Mouse (Mus musculus) ES-CJ7 (cell line): ENCODE data around the gene Tsga10ip.
"Not testable (repeated sequence)": the region's sequence is repeated elsewhere in the genome, so short reads cannot be mapped to it uniquely, and the experiment has no call there.

Experiments
- DNase-seq: peaks from one replicate; pipeline ENCODE4 v3.0.0; 2011; ENCODE audit warnings: low read depth, low spot score

Gene Tsga10ip

GRCm38 (mm10) chr19:5389647-5390046, 12.7 kb downstream of the Tsga10ip start:
- peak; percentile 70 for DNase-seq

- peak; percentile 97 for DNase-seq
Measured at GRCm38 (mm10) chr19:5388588-5389242, 13.6 kb downstream of the Tsga10ip start, which contains the start of gene Sart1. Gene Sart1, minus strand, starts transcription at chr19:5388703.

GRCm38 (mm10) chr19:5388011-5388441, 14.3 kb downstream of the Tsga10ip start:
- DNase-seq, result peak; percentile 27

DNA sequence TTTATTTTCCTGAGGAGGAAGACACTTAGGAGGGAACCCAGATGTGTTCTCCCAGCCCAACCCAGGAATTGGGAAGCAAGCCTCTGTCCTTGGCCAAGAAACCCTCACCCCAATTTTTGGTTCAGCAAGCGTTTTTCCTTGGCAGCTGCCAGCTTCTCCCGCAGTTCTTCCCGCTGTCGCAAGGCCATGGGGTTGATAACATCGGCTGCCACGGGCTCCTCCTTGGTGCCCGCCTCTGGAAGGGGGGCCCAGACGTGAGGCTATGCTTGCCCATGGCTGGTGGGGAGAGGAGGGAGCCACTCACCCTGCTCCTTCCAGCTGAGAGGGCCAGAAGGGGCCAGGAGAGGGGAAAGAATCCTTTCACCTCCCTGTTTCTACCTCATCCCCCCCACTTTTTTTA, 17.6 kb downstream of the Tsga10ip start:
- DNase-seq, result no peak

DNA sequence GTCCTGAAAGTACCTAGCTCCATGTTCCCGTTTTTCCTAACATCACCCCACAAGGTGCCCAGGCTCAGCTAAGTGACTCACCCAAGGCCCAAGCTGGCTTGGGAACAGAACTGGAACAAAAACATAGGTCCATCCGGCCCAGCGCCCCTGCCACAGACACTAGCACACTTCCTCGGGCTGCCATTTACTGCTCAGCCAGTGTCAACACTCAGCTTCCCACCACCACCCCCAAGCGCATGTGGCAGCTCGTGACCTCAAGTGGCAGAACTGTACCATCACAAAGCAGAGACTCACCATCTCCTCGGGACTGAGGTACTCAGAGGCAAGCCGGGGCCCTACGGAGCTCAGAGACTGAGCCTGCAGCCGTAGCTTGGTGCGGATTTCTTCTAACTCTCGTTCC, 19.0 kb downstream of the Tsga10ip start:
- DNase-seq, result no peak

DNA sequence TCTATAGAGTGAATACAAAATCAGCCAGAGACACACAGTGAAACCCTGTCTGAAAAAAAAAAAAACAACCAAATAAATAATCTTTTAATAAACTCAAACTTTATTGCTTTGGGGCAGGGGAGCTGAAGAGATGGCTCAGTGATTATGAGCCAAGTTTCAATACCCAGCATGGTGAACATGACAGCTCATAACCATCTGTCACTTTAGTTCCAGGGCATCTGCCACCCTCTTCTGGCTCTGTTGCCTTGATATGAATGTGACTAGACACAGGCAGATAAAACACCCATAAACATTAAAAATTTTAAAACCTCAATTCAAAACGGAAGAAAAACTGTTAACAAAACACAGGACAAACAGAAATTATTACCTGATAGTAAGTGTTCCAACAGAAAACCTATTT, 24.9 kb downstream of the Tsga10ip start:
- DNase-seq, result no peak

DNA sequence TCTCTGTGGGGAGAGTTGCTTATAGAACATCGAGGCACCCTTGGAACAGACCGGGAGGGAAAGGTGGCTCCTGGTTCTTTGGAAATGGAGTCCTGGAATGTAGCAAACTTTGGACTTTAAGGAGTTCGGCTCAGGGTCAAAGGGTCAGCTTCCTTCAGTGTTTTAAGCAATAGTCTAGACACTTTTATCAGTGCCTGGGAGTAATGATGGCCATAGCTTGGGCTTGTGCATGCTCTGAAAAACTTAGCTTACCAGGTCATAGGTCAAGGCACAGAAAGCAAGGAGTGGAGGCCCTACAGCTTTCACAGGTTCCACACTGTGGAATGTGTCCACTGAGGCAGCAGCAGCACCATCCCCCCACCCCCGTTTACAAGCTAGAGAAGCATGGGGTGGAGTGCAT, 27.6 kb downstream of the Tsga10ip start:
- DNase-seq, result no peak

DNA sequence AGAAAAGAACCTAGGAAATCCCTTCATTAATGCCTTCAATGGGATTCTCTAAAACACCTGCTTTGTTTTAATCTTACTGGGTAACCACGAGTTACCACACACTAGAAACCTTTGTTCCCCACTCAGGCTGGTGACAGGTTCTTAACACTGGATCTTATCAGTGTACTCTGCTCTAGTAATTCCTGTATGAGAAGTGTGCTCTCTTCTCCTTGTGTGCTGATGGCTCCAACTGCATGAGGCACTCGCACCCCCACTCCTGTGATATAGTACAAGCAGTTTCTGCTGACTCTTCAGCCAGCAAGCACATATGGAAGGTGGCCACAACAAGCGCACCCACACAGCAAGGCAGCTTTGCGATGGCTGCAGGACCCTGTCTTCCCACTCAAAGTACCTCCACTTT, 28.1 kb downstream of the Tsga10ip start:
- DNase-seq, result no peak

DNA sequence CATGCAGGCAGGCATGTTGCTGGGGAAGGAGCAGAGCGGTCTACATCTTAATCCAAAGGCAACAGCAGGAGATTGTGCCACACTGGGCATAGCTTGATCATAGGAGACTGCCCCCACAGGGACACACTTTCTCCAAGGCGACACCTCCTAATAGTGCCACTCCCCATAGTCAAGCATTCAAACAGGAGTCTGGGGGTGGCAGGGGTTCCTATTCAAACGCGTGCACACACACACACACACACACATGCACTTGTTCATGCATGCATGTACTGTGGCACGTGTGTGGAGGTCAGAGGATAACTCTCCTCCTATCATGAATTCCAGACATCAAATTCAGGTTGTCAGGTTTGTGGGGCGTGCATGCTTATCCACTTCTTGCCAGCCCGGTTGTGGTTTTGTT, 29.6 kb downstream of the Tsga10ip start:
- DNase-seq, result no peak

- DNase-seq, result peak; percentile 64
Measured at GRCm38 (mm10) chr19:5370932-5371331, 31.4 kb downstream of the Tsga10ip start.

DNA sequence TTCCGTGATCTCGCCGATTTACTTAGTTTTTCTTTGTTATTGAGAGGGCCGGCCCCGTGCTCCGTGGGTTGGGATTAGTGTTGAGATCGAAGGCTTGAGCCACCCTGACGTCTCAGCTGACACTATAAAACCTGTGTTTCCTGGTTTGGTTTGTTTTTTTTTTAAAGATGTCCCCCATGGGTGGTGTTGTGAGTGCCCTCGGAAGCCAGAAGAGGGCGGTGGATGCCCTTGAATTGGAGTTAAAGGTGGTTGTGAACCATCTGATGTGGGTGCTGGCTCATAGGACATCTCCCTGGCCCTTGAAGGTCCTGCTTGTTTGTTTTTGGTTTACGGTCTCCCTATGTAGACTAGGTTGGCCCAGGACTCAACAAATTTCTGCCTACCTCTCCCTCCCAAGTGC, 34.9 kb downstream of the Tsga10ip start:
- DNase-seq, result peak; percentile 58

DNA sequence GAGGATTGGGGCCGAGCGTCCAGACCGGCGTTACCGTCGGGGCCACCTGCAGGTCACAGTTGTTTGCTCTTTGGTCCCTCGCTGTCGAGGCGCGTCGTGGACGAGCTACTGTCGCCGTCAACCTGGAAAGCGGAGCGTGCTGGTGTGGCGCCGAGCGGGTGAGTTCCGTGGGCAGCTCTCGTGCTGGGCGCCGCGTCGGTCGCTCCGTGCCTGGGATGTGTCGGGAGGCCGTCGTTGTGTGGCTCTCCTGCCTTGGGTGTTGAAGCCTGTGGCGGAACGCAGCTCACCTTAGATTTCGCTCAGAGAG, 35.3 kb downstream of the Tsga10ip start, which contains the start of gene Banf1:
Banf1 (minus strand) TSS at position 116 of the 307 bp plus-strand sequence.
- DNase-seq, result no peak

DNA sequence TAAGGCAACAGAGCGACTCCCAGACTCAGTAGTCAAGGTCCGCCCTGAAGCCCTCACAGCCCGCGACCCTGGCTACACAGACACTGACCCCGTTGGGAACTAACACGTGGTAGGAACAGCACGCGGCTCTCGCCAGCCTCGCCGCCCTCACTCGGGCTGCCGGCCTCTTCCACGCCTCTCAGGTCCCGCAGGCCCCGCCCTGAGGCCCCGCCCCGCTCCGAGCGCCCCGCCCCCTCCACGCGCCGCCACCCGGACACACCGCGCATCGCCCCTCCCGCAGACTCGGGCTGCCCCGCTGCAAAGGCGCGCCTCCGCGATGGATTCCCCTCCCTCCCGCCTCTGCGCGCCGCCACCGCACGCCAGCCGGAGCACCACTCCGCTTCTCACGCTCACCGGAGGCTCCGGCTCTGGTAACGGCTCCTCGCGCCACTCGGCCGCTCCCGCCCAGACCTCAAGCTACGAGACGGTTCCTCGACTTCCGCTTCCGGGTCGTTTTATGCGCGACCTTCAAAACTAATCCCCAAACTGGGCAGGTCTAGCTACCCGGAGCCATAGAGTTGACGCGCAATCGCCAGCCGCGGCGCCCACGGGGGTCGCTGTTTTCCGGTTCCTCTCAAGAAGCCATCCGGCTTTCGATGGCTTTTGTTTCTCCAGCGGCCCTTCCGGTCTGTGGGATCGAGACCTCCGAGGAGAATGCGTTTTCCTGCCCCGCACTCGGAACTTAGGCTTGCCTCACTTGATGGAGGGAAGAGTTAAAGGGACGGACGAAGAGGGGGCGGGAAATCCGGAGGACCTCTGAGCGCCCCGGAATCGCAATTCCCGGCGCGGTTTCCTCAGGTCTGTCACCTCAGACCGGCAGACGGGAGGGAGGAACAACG, 35.9 kb downstream of the Tsga10ip start, which contains the start of gene Eif1ad:
Eif1ad (plus strand) TSS at position 567 of the 878 bp plus-strand sequence.
- DNase-seq, result peak; percentile 98

GRCm38 (mm10) chr19:5365751-5366150, 36.6 kb downstream of the Tsga10ip start:
- no peak for DNase-seq

DNA sequence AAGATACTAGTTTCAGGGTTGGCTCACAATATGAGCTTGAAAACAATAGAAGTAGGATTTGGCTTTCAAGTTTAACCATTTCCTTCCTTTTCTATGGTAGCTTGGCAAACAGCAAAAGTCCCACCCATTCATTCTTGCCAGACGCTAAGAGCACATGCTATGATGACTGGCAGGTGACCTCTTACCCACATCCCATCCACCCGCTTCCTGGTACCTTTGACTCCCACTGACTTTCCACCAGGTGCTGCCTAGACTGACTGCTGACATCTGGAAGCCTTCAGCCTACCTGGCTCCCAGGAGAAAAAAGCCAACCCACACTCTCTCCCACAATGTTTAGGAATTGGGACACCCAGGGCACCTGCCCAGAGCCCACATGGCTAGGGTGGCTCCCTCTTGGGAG, 38.2 kb downstream of the Tsga10ip start:
- no peak for DNase-seq

GRCm38 (mm10) chr19:5362186-5362585, 40.1 kb downstream of the Tsga10ip start:
- peak; percentile 67 for DNase-seq

- DNase-seq, result peak; percentile 39
Measured at GRCm38 (mm10) chr19:5356080-5356479, 46.2 kb downstream of the Tsga10ip start.

DNA sequence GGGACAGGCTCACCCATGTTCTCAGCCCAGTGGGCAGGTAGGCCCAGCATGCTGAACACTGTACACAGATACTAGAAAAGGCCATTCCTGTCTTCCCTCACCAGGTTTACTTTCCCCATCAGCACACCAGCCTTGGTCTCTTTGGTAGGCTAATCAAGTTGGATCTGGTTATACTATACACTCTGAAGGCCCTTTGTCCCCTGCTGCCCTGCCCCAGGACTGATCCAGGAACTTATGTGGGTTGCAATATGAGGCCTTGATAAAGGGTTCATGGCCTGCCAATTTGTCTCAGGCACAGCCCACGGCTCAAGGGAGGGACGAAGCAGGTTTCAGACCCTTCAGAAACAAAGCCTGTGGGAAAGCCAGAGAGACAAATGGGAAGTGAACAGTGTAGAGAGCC, 48.7 kb downstream of the Tsga10ip start:
- no peak for DNase-seq

GRCm38 (mm10) chr19:5349502-5349873, 52.8 kb downstream of the Tsga10ip start, which contains the start of gene Cst6:
Gene Cst6, minus strand, starts transcription at chr19:5349574.
- not testable (repeated sequence) for DNase-seq

GRCm38 (mm10) chr19:5348526-5349501, 53.5 kb downstream of the Tsga10ip start:
- peak; percentile 30 for DNase-seq

DNA sequence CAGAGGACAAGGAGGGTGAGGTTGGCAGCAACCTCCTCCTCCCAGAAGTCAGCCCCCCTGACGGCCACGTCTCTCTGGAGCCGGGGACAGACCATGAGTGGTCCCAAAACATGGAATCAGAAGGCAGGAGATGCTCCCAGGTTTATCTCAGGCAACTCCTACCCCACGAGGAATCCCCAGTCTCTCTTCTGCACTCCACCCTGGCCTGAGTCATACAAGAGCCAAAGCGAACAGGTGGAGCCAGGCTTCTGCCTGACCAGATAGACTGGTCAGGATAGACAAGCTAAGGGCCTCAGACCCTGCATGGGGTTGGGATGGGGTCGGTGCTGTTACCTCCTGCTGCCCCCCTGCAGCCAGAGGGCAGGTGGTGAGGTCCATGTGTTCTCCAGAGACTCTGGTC, 54.3 kb downstream of the Tsga10ip start:
- no peak for DNase-seq
